Mouse (Mus musculus): Measurements from ENCODE around the gene Pcx.

The Pcx gene

DNA sequence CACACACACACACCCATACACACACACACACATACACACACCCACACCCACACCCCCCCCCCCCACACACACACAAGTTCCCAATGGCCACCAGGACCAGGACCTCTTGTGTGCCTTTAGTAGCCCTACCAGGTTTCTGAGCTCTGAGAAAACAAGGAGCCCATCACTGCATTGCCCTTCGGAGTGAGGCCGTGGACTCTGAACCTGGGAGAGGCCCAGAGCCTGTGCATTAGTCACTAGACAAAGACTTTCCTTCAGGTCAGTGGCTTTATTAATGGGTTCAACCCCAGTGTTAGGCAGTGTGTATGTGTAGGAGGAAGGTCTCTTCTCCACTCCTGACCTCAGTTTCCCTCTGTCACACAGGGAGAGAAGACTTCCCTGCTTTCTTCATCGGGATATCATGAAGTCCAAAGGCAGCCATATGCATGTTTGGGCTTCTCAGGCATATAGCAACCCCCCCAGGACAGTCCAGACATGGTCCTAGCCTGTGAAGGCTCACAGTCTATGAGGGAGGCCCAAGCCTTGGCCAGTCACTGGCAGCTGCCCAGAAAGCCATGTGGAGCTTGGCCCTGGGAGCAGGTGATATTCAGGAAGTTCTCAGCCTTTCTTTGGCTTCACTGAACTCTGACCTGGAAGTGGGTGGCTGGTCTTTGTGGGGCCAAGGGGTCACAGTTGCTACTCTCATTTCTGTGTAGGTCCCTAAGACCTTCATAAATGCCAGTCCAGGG lies 13.6 kb upstream of the Pcx start:
- DNase-seq (ENCODE audit: inconsistent age in 2 of 2, low spot score in 1 of 2): peak in 1 of 2 experiments; percentile 74

DNA sequence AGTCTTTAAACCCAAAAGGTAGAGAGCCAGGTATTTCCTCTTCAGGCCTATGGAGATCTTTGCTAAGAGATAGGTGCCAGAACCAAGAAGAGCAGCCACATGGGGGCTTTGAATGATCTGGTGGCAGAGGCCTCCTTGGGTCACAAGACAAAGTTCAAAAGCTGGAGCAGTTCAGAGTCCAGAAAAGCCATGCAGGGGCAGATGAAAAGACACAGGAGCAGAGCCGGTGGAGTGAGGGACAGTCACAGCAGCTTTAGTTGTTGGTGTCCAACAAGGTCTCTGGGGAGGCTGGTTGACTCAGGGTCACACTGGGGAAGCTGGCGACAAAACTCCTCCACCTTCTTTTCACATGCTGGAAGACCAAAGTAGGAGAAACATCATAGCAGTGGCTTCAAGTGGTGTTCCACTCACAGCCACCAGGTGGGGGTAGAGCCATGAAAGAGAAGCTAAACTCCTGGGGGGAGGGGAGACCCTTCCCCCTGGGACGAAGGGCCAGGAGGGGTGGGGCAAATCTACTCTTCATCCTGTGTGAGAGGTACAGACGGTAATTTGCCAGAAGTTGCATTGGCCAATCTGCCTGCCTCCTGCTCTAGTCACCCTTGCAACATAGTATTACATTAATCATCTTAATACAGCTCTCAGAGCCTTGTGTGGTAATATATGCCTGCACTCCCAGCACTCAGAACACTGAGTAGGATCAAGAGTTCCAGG lies 12.9 kb upstream of the Pcx start:
- peak; percentile 89 to 96 for DNase-seq (ENCODE audit: inconsistent age in 2 of 2, low spot score in 1 of 2)

DNA sequence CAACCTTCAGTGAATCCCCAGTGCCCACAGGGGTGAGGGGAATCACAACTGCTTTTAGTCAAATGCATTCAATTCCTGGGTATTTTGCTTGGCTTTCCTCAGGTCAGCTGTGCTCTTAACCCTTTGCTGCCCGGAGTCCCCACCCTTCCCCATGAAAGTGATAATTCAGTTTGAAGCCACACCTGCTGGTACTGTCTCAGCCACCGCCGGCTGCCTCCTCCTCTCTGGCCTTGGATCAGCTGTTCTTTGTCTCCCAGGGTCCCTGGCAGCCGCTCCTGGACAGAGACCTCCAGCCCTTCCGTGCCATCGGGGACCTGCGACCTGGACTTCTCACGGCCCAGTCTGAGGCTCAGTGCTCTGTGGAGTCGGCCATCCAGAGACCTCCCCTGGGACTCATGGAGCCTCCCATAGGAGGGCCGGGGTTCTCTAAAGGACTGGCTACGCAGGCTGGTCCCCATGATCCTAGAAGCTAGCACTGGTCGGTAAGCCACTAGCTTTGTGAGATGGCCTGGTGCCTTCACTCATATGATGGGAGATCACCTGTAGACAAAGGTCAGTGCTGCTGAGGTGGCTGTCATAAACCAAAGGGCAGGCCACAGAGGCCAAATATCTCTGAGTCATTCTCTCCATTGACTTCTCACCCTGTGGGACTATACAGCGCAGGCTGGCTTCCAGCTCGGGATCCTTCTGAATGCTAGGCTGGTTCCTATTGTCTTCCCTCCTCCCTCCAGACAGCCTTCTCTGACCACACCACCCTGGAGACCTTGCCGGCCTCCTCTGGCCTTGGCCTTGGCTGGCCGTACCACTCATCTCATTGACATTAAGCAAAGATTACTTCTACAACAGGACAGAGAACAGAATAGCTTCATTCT lies 12.0 kb upstream of the Pcx start, which contains the start of gene 2010003K11Rik:
Gene 2010003K11Rik (minus strand): TSS at position 522 of the 872 bp plus-strand sequence.
- DNase-seq (ENCODE audit: inconsistent age in 2 of 2, low spot score in 1 of 2): peak; percentile 91 to 95

DNA sequence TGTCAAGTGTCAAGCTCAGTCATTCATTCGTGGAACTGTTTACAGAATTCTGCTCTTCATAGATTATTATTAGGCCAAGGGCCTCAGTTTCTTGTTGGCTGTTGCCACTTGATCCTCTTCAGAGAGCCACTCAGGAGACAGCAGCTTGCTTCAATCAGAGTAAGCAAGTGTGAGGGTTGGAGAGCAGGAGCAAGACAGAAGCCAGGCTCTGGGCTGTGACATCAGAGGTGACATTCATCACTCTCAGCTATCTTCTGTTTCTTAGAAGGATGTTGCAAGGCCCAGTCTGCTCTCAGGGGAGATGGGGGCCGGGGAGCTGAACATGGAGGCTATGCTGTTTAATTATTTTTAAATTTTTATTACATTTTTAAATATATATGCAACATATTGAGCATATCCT lies 7.6 kb upstream of the Pcx start:
- DNase-seq (ENCODE audit: inconsistent age in 2 of 2, low spot score in 1 of 2): peak in 1 of 2 experiments; percentile 65

DNA sequence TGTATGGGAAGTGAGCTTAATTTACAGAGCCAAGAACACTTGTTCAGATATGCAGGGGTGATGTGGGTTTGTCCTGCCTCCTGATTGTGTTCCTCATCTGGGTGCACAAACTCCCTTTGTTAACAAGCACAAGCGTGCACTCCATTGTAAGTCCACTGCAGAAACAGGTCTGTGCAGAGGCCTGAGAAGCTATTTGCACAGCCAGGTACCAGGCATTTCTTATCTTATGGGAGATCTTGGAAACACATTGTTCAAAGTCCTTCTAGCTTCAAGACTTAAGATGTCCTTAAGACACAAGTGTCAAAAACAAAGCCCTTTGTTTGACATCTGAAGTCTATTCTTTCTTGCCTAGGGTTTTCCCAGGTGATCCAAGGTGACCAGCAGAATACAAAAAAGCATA lies 5.4 kb upstream of the Pcx start:
- no peak for DNase-seq (ENCODE audit: inconsistent age in 2 of 2, low spot score in 1 of 2)

DNA sequence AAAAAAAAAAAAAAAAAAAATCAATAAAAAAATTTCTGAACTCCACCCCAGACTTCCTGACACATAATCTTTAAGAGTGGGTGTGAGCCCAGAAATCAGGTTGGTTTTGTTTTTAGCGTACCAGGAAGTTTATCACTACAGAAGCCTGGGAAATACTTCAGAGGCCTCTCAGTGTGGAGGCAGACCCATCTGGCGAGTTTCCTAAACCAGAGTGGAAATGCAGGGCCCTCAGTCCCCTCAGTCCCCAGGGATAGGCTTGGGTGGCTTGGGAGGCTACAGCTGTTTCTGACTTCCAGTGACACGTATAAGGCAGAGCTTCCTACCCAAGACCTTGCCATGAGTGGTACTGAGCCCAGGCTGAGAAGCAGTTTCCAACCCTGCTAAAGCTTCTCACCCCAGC lies 2.5 kb upstream of the Pcx start:
- DNase-seq (ENCODE audit: inconsistent age in 2 of 2, low spot score in 1 of 2): peak in 1 of 2 experiments; percentile 36

DNA sequence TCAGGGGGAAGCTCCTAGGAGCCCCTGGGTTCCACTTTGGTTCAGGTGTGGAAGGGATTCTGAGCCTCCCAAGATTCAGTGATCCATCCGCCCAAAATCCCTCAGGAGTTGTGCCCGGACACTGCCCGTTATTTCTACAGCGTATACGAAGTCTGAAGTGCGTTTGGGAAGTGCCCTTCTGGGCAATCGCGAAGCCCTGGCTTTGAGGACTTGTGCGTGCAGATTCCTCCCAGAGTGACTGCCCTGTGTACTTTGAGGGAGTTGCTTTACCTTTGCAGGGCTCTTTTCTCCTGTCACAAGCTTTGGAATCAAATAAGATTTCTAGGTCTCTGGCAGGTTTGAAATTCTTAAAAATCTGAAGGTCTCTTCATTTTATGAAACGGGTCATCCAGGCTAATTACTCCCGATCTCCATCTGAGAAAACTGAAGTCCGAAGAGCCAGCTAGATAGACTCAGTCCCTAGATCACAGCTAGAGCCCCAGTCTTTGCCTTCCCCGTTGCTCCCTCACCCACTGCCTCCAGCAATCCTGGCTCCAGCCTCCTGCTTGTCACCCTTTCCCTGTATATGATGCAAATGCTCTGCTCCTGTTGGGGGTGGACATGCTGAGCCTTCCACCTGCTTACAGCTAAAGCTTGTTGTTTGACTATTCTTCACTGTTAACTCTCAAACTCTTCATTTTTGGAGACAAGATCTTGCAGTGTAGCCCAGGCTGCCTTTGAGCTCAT lies 1.0 kb downstream of the Pcx start:
- peak; percentile 38 to 80 for DNase-seq (ENCODE audit: inconsistent age in 2 of 2, low spot score in 1 of 2)

DNA sequence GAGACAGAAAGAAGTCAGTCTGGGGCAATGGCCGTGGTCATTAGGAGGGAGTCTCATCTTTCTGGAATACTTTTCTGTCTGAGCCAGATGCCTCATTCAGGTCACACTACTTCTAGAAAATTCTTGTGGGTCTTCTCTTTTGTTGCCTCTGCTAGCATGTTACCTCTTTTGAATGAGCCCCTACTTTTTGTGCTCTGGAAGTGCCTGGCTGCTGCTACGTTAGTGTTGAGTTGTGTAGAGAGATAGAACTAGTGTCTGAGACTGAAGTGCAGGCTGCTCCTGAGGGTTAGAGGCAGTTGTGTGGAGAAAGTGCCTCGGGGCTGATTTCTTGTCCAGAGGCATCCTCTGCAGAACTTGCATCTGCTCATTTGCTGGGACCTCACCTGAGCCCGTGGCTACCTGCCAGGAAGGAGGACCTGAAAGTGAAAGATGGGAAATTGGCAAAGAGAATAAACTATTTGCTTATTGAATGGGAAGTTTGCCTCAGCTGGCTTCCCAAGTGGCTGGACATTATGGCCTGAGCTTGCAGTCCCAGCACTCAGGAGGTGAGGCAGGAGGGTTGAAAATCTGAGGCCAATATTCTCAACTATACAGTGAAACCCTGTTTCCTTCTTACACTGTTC lies 3.1 kb downstream of the Pcx start:
- DNase-seq (ENCODE audit: inconsistent age in 2 of 2, low spot score in 1 of 2): peak; percentile 26 to 80

DNA sequence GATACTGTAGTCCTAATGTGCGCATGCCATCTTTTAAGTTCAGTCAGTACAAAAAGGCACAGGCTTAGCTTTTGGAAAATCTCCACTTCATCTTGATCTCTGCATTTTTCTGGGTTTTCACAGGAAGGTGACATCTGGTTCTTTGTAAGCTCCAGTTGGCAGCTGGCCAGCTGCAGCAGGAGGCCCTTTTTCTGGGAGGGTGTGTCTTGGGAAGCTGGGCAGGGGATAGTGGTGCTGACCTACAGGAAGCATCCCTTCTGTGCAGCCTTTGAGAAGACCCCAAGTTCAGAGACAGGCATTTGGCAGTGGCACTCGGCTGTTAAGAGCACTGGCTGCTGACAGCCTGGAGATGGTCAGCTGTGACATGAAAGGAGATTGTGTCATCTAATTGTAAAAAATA lies 5.5 kb downstream of the Pcx start:
- DNase-seq (ENCODE audit: inconsistent age in 2 of 2, low spot score in 1 of 2): peak; percentile 42 to 76

DNA sequence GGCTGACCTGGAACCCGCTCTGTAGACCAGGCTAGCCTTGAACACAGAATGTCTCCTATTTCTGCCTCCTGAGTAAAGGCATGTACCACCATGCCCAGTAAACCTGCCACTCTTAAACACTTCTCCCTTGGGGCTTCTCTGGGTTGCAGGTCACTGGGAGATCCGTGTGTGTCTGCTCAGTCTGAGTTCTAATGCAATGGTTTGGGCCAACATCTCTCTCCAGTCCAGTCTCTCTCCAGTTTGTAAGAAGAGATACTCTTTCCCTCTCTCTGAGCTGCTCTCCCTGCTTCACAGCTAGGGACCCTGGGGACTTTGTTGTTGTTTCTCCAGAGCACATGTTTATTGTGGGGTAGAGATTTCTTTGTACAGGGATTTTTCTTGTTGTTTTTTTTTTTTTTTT lies 6.0 kb downstream of the Pcx start:
- DNase-seq (ENCODE audit: inconsistent age in 2 of 2, low spot score in 1 of 2): peak in 1 of 2 experiments; percentile 53

DNA sequence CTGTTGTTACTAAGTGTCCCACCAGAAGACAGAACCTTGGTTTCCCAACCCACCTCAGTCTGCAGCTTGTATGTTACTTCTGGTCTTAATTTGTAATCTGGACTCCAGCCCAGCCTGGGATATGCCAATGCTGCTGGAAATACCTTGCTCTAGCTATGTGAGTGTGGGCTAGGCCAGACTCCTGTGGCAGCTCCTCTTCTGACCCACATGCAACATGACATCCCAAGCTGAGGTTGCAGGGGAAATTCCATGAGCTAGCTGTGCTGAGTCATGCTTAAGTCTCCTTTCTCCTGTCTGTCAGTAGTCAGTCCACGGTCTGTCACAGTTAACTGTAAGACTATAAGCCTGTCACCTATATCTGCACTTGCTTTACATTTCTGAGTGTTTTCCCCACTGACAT lies 7.2 kb downstream of the Pcx start:
- DNase-seq (ENCODE audit: inconsistent age in 2 of 2, low spot score in 1 of 2): peak; percentile 68 to 88

DNA sequence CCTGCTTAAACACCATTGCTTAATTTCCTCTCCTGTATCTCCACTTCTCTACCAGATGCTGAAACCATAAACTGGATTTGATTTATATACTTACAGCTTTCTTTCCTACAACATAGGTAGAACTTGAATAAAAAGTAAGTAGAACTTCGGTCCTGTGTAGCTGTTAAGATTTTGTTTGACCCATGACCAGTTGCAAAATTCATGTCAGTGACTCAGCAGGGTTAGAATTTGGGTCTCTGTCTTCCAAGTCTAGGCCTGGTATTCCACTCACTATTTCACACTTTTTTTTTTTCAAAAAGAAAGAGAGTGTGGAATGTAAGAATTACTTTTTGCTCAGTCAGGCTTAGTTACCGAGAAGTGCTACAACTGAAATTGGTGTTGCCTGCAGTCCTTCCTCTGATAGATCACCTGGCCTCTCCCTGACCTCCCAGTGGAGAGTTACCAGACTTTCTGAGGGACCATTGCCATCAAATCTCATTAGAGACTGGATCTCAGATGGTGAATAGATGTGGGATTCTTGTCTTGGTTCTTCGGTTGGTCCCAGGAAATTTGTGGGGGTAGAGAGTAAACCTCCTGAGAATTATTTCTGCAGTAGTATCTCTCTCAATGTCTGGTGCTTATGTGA lies 11.3 kb downstream of the Pcx start:
- DNase-seq (ENCODE audit: inconsistent age in 2 of 2, low spot score in 1 of 2): peak in 1 of 2 experiments; percentile 77

DNA sequence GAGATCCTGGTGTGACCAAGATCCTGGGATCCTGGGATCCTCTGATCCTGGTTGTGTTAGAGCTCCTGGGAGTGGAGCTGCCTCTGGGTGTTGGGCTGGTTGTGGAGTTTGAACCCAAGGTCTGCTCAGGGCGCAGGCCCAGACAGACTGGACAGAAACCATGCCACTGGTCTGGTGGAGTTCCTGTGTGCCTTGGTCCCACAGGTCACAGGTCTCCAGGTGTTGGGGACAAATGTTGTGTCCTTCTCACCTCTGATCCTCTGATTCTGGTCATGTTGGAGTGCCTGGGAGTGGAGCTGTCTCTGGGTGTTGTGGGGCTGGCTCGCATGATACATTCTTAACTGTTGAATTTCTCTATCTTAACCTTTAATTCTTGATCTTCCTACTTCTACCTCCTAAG lies 24.4 kb downstream of the Pcx start:
- peak in 1 of 2 experiments; percentile 49 for DNase-seq (ENCODE audit: inconsistent age in 2 of 2, low spot score in 1 of 2)

DNA sequence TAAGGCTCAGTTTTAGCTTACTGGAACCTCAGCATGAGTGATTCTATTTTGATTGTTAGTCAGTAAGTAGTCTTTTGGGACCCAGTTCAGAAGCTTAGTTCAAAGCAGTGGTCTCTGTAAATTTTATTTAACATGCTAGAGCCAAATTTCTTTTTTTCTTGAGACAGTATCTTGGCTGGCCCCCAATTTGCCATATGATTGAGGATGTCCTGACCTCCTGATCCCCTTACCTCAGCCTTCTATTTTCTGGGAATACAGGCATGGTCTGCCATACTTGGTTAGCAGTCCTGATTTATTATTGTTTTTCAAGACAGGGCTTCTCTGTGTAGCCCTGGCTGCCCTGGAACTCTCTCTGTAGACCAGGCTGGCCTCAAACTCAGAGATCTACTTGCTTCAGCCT lies 25.6 kb downstream of the Pcx start:
- DNase-seq (ENCODE audit: inconsistent age in 2 of 2, low spot score in 1 of 2): peak in 1 of 2 experiments; percentile 69

DNA sequence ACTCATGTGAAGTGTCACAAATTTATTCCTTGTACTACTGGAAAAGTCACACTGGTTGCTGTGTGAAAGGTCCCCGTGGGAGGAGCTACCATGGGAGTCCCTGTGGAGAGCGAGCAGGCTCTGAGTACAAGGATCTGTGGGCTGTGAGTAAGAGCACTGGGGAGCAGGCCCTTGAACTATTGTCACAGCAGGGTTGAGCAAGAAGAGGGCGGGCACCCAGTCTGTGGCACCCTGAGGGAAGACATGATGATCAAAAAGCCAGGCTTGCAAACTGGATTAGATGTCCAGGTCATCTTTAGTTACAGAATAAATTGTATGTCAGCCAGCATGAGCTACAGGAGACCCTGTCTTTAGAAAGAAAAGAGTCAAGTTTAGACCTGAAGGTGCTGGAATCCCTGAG lies 26.3 kb downstream of the Pcx start:
- DNase-seq (ENCODE audit: inconsistent age in 2 of 2, low spot score in 1 of 2): peak; percentile 88 to 93

DNA sequence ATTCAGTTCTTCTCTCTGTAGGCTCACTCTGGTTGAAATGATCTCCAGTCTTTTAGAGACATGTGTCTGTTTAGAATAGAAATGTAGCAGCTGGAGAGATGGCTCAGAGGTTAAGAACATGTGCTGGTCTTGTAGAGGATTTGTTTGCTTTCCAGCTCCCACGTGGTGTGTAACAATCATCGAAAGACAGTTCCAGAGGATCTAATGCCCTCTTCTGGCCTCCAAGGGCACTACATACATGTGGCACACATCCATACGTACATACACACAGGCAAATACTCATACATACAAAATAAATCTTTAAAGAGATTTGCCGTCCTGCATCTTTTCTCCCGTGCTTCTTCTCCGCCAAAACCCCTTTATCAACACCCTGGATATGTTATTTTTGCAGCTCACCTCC lies 30.0 kb downstream of the Pcx start:
- DNase-seq (ENCODE audit: inconsistent age in 2 of 2, low spot score in 1 of 2): no peak

DNA sequence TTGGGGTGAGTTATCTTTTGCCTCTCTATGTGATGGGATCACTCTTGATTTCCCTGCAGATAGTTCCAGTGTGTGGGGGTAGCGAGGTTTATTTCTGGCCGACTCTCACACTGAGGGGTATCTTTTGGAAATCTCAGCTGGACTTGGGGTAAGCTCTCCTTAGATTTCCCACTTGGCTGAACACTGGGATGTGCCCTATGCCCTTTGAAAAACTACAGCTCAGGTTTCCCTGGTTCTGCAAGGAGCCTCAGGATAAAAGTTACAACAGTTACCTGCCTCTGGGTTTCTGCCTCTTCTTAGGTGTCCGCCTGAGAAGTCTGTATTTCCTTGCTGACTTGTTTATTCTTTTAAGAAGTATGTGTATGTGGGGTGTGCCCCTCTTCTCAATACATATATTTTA lies 30.7 kb downstream of the Pcx start:
- DNase-seq (ENCODE audit: inconsistent age in 2 of 2, low spot score in 1 of 2): no peak

DNA sequence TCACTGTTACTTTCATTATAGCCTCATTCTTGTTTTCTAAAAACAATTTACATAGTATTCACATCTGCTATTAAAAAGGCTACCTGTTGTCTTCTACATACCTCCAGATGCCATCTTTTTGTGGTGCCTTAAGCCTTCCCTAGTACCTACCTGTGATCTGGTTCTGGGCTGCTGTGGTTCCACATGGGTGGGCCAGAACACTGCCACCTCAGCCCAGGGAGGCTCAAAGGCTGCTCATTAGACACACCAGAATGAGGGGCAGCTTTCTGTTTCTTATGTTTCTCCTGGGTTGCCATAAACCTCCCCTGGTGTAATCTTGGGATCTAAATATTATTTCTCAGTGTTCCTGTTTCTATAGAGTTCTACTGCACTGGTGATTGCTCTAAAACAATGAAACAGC lies 31.8 kb downstream of the Pcx start:
- no peak for DNase-seq (ENCODE audit: inconsistent age in 2 of 2, low spot score in 1 of 2)

DNA sequence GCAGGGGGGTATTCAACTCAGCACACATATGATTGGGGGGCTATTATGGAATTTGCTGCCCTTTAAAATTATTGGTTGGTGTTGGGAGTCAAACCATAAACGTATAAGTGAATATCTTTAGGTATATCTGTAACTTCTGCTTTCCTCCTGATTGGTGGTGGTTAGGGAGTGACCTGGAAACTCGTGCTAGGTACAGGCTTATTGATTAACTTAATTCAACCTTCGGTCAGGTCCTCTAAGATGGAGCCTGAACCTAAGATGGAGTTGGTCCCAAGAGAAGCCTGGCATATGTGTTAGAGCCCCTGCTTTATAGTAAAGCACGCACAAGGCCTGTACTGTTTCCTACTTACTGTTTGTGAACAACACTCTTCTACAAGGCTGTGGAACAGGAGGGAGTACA lies 34.8 kb downstream of the Pcx start:
- DNase-seq (ENCODE audit: inconsistent age in 2 of 2, low spot score in 1 of 2): no peak

DNA sequence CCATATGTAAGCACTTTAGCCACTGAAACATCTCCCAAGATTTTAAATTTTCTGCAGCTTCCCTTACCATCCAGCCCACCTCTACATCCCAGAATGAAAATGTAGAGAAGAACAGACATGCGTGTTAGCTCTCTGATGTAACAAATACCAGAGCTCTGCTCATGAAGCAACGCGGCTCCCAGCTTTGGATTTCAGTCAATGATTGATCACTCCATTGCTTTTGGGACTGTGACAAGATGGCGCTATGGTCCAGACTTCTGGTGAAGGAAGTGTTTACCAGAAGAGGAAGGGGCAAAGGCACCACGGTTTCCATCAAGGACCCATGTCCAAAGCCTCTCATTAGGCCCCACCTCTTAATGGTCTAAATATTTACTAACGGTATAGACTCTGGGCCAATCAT lies 35.6 kb downstream of the Pcx start:
- no peak for DNase-seq (ENCODE audit: inconsistent age in 2 of 2, low spot score in 1 of 2)
